Mouse (Mus musculus) effector memory CD4-positive, alpha-beta T cell, adult 5 months (primary cell): ENCODE data around the gene Isyna1. TPM values are rescaled to one million over a fixed set of nuclear protein-coding genes. Genes with fewer than 3 reads are reported as not detected.

Experiments
- polyA plus RNA-seq: library from polyadenylated mRNA; unstranded; fragments of 100-300 nt; shearing (Covaris generic); gene quantifications from one replicate; pipeline ENCODE4 v1.2.1, GENCODE M21; 2017

Isyna1 gene
- polyA plus RNA-seq = 84.8 TPM

GRCm38 (mm10) chr8:70593961-70594609 is at the start of gene Isyna1:
Isyna1 (plus strand) TSS chr8:70594373.

GRCm38 (mm10) chr8:70608749-70609367 is 14.7 kb downstream of the Isyna1 start, which contains the start of gene Ssbp4:
Ssbp4 (minus strand) TSS chr8:70608872.

GRCm38 (mm10) chr8:70615894-70616293 is 21.7 kb downstream of the Isyna1 start, which contains the start of gene Lrrc25:
Lrrc25 (plus strand) TSS chr8:70616155.

GRCm38 (mm10) chr8:70632346-70632892 is 38.2 kb downstream of the Isyna1 start, which contains the start of gene Gdf15:
Gdf15 (minus strand) TSS chr8:70632456.

Other genes with a start within 250 kb of the Isyna1 start
- 66.6 TPM for gene Upf1, start 241.1 kb upstream of the Isyna1 start, polyA plus RNA-seq
- gene Comp, start 220.8 kb upstream of the Isyna1 start, polyA plus RNA-seq = 1.2 TPM
- gene Crtc1, start 154.8 kb upstream of the Isyna1 start, polyA plus RNA-seq = 11.2 TPM
- gene Klhl26, start 117.4 kb upstream of the Isyna1 start, polyA plus RNA-seq = 11.5 TPM
- not detected for gene Tmem59l, start 107.0 kb upstream of the Isyna1 start, polyA plus RNA-seq
- not detected for gene Crlf1, start 101.2 kb upstream of the Isyna1 start, polyA plus RNA-seq
- 64.7 TPM for gene Rex1bd, start 87.6 kb upstream of the Isyna1 start, polyA plus RNA-seq
- 1,340 TPM for gene Uba52, start 83.6 kb upstream of the Isyna1 start, polyA plus RNA-seq
- gene Fkbp8, start 66.6 kb upstream of the Isyna1 start, polyA plus RNA-seq = 349 TPM
- 64.6 TPM for gene Kxd1, start 66.4 kb upstream of the Isyna1 start, polyA plus RNA-seq
- gene Ell, start 54.9 kb upstream of the Isyna1 start, polyA plus RNA-seq = 37.6 TPM
- gene Ssbp4, start 14.5 kb downstream of the Isyna1 start, polyA plus RNA-seq = 113 TPM
- 0.26 TPM for gene Lrrc25, start 21.8 kb downstream of the Isyna1 start, polyA plus RNA-seq
- gene Gdf15, start 38.1 kb downstream of the Isyna1 start, polyA plus RNA-seq = not detected
- gene Pgpep1, start 66.0 kb downstream of the Isyna1 start, polyA plus RNA-seq = 1.1 TPM
- gene Lsm4, start 78.9 kb downstream of the Isyna1 start, polyA plus RNA-seq = 250 TPM
- gene Jund, start 104.6 kb downstream of the Isyna1 start, polyA plus RNA-seq = 1,956 TPM
- gene Iqcn, start 109.1 kb downstream of the Isyna1 start, polyA plus RNA-seq = 0.11 TPM
- gene Gm3336, start 124.2 kb downstream of the Isyna1 start, polyA plus RNA-seq = not detected
- not detected for gene Pde4c, start 129.3 kb downstream of the Isyna1 start, polyA plus RNA-seq
- 2.3 TPM for gene Rab3a, start 160.3 kb downstream of the Isyna1 start, polyA plus RNA-seq
- gene Mpv17l2, start 166.6 kb downstream of the Isyna1 start, polyA plus RNA-seq = 35.0 TPM
- 19.7 TPM for gene Pik3r2, start 182.3 kb downstream of the Isyna1 start, polyA plus RNA-seq
- gene Mast3, start 210.7 kb downstream of the Isyna1 start, polyA plus RNA-seq = 102 TPM
- gene Il12rb1, start 214.1 kb downstream of the Isyna1 start, polyA plus RNA-seq = 29.0 TPM
- 27.6 TPM for gene Arrdc2, start 245.3 kb downstream of the Isyna1 start, polyA plus RNA-seq